Mouse (Mus musculus): ENCODE measurements around the gene Srrm2.

Srrm2 gene

GRCm38 (mm10) chr17:23857193-23857592, 66.9 kb downstream of the Srrm2 start:
- no peak for DNase-seq (ENCODE audit: low spot score)

GRCm38 (mm10) chr17:23857913-23858312, 67.6 kb downstream of the Srrm2 start:
- DNase-seq (ENCODE audit: low spot score) = no peak

GRCm38 (mm10) chr17:23862926-23863325, 72.6 kb downstream of the Srrm2 start:
- no peak for DNase-seq (ENCODE audit: low spot score)

- no peak for DNase-seq (ENCODE audit: low spot score)
Measured at GRCm38 (mm10) chr17:23867756-23868155, 77.4 kb downstream of the Srrm2 start, which contains the start of gene Prss21. Gene Prss21, plus strand, starts transcription at chr17:23868056.

GRCm38 (mm10) chr17:23868513-23868912, 78.2 kb downstream of the Srrm2 start:
- no peak for DNase-seq (ENCODE audit: low spot score)
